Mouse (Mus musculus) gastrocnemius, postnatal 10 days (tissue): ENCODE data around the gene Cfap61. TPM values are rescaled to one million over a fixed set of nuclear protein-coding genes. Genes with fewer than 3 reads are reported as not detected.

Experiments used
- DNase-seq: peaks from one replicate; pipeline ENCODE4 v3.0.0; 2021; ENCODE audit warnings: mixed read lengths
- total RNA-seq, 2 experiments: library from RNA; stranded (reverse); gene quantifications; 2 replicates each; pipeline ENCODE4 v1.2.3; 2021

The Cfap61 gene
- total RNA-seq, 2 experiments from 2014 or later: 0.31 TPM; not detected in 1

GRCm38 (mm10) chr2:145949475-145950068 lies 15.0 kb downstream of the Cfap61 start:
- no peak for DNase-seq

- DNase-seq: no peak
These were observed 15.7 kb downstream of the Cfap61 start for GRCm38 (mm10) chr2:145950239-145950638.

- DNase-seq: no peak
These were observed 18.1 kb downstream of the Cfap61 start for GRCm38 (mm10) chr2:145952726-145953125.

- DNase-seq: no peak
These were observed 21.3 kb downstream of the Cfap61 start for GRCm38 (mm10) chr2:145955844-145956243.

DNA sequence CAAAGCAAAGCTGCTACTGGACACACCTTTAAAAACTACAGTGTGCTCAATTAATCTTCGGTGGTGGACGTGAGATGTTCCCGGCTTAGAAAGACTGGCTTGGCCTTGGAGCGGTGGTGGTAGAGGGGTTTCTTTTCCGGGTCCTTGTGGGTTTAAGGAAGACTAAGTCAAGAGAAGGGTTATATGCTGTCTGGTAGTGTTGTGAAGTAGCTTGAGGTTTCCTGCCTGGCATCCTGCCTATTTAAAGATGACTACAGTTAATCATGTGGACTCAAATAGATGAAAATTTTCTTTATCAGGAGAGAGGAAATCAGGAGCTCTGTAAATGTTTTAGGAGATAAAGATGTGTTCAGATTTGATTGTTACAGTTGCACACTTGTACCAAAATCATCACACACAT lies 21.7 kb downstream of the Cfap61 start:
- no peak for DNase-seq

- no peak for DNase-seq
These were observed 22.9 kb downstream of the Cfap61 start for GRCm38 (mm10) chr2:145957450-145957849.

GRCm38 (mm10) chr2:145958097-145958496 lies 23.5 kb downstream of the Cfap61 start:
- DNase-seq: no peak

DNA sequence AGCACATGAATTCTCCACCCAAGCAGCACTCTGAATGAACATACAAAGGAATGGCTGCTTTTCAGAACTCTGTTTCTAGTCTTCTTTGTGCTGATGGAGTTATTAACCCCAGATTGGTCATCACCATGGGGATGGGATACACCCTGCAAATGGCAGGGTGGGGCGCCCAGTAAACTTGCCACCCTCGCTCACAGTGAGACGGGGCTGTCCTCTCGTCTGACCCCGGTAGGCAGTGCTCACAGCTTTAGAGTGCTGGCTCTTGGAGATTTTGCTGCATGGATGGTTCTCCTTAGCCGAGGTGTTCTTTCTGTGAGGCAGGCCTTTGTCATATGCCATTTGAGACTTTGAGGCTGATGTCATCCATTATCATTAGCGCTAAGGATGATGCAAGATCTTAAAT lies 24.0 kb downstream of the Cfap61 start:
- no peak for DNase-seq

GRCm38 (mm10) chr2:145961861-145962260 lies 27.3 kb downstream of the Cfap61 start:
- no peak for DNase-seq

- no peak for DNase-seq
These were observed 36.2 kb downstream of the Cfap61 start for GRCm38 (mm10) chr2:145970751-145971150.

GRCm38 (mm10) chr2:145971237-145972010 lies 36.8 kb downstream of the Cfap61 start:
- no peak for DNase-seq

DNA sequence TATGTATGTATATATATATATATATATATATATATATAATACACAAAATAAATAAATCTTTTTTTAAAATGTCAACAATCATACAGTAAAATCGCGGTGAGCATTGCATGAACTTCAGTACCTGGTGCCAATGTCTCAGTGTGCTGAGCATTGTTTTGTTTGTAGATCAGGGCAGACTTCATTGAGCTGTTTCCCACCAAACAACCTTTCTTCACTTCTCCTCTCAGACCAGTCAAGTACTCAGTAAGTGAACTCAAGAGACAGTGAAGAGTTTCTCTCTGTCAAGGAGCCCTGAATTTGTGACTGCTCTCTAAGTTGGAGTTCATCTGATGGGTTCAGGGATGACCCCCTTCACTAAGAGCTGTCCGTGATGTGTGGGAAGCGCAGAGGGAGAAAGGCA lies 38.0 kb downstream of the Cfap61 start:
- no peak for DNase-seq

- DNase-seq: no peak
These were observed 45.0 kb downstream of the Cfap61 start for GRCm38 (mm10) chr2:145979616-145980015.

DNA sequence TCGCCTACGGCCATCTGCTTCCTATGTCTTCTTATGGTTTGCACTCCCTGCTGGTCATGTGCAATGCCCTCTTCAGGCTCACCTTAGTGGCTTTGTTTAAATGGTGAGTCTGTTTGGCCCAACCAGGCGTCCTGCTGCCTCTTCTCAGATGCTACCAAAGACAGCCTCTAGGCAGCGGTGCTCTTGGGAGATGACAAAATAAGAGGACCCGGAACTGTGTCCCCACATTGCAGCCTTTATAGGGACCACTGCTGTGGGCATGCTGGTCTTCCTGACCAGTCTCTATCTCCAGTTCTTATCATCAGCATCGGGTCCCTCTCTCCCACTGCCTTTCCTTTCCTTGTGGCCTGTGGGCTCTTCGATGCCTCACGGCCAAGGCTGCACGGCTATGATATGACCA lies 46.3 kb downstream of the Cfap61 start:
- no peak for DNase-seq

DNA sequence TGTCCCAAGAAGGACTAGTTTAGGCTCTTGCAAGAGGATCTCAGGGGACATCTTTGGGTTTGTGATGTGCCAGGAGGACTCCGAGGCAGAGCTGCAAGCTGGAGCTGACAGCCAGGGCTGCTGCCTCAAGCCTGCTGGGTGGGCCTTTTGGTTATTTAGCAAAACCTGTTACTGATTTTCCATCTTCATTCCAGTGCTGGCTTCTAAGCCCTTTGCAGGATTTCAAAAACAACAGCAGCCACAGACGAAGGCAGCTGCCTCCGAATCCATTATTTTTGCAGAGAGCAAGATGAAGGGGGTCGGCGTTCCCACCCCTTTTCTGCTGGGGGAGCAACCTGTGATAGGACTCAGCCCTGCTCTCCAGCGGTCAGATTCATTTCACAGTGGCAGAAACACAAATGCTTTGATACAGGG lies 47.1 kb downstream of the Cfap61 start:
- DNase-seq: no peak

GRCm38 (mm10) chr2:145982317-145983045 lies 47.9 kb downstream of the Cfap61 start:
- no peak for DNase-seq

- DNase-seq: no peak
These were observed 53.2 kb downstream of the Cfap61 start for GRCm38 (mm10) chr2:145987757-145988156.

DNA sequence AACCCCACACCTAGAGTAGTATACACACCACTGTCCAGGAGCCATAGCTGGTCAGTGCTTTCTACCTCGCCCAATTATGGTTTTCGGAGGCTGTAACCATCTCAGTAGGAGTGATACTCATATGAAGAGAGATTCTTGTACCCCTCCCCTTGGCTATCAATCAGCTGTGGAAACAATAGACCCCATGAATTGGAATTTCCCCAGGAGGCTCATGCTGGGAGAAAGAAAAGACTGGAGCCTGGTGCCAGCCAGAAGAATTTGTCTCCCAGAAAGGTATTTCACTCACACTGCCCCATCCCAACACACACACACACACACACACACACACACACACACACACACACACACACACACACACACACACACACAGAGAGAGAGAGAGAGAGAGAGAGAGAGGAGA lies 55.9 kb downstream of the Cfap61 start:
- no peak for DNase-seq

DNA sequence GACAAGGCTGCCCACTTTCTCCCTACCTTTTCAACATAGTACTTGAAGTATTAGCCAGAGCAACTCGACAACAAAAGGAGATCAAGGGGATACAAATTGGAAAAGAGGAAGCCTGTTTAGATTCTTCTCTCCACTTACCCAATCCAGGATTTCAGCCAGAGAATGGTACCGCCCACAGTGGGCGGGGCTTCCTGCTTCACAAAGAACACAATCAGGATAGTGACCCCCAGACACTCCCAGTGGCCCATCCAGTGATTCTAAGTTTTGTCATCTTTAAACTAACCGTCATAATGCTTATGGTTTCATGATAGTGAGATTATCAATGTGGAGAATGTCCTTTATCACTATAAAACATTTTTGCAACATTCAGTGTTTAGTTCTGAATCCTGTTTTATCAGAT lies 61.9 kb downstream of the Cfap61 start:
- DNase-seq: no peak

DNA sequence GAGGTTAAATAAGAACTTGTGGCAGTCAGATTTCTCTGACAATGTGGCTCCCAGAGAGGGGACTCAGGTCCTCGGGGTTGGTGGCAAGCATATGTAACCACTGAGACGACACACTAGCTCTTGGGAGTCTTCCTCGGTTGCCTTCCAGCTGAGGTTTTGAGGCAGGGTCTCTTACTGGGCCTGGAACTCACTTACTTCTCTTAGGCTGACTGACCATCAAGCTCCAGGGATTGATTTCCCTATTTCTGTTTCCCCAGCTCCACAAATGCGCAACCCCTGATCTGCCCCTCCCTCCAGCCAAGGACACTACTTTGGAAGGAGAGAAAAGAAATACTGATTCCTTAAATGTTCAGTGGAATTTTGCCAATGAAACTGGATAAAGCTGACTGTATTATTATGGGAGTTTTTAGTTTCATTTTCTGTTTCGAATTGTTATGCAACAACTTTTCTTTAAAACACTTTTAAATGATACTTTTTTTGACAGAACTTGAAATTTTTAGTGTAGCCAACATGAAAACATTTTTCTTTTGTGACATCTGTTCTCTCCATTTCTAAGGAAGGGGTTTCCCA lies 63.5 kb downstream of the Cfap61 start:
- no peak for DNase-seq

- DNase-seq: no peak
These were observed 74.2 kb downstream of the Cfap61 start for GRCm38 (mm10) chr2:146008801-146009200.

DNA sequence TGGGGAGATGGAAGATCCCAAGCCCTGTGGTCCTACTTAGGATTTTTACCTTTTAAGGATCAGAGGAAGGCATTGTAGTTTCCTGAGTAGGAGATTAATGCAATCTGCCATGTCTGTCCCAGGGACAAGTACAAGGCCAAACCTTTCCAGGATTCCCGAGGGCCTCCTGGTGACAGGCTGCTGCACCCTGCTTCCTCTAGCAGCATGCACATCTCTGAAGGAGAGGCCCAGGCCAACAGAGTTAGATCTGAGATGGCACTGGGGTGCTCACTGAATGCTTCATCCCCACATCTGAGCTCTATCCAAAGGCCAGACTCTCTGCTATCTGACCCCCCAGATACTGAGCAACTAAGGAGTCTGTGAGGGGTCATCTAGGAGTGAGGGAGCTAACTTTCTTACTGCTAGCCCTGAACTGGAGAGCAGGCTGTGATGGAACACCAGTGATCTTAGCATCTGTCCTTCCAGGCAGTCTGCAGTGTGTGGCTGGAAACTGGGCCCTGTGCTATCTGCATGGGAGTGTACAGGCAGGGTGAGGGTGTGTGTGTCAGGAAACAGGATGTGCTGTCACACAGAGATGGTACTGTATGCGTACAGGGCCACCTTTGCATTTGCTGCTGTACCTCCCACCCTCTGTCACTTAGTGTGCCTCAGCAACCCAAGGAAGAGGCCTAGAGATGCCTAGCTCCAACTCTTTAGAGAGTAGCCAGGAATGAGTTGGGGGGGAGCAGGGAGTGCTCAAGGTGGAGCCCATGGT lies 75.2 kb downstream of the Cfap61 start:
- no peak for DNase-seq
